Mouse (Mus musculus) hindbrain, embryonic 16.5 days (tissue): ENCODE data around the gene Avp. TPM values are rescaled to one million over a fixed set of nuclear protein-coding genes. Genes with fewer than 3 reads are reported as not detected.
A peak's percentile ranks its signal among the peaks of the same experiment; 100 is the strongest.

Source experiments
- ATAC-seq: fragments of 200-750 bp; cut with Nextera tagmentation; 2 replicates; pipeline ENCODE4 v1.8.0; 2017; ENCODE audit warnings: moderate TSS enrichment, moderate library complexity
- H3K27ac ChIP-seq: fragments of 300-500 bp; sonication (generic); 2 replicates; pipeline ENCODE4 v1.5.1; 2014; ENCODE audit warnings: low read depth, mild to moderate bottlenecking, control low read depth, low read length, moderate library complexity
- H3K27me3 ChIP-seq: fragments of 300-500 bp; sonication (generic); replicated peaks from 2 replicates; pipeline ENCODE4 v1.6.1; 2014; ENCODE audit warnings: low read length; ENCODE audit not compliant: control insufficient read depth, insufficient read depth
- H3K36me3 ChIP-seq: fragments of 300-500 bp; sonication (generic); 2 replicates; pipeline ENCODE4 v1.6.1; 2014; ENCODE audit warnings: mild to moderate bottlenecking, low read length, moderate library complexity, mixed read lengths; ENCODE audit not compliant: control insufficient read depth, insufficient read depth
- H3K4me1 ChIP-seq: fragments of 300-500 bp; sonication (generic); 2 replicates; pipeline ENCODE4 v1.6.1; 2014; ENCODE audit warnings: low read depth, low read length; ENCODE audit not compliant: control insufficient read depth, insufficient read depth
- H3K4me2 ChIP-seq: fragments of 300-500 bp; sonication (generic); 2 replicates; pipeline ENCODE4 v1.6.1; 2014; ENCODE audit warnings: mild to moderate bottlenecking, low read length, control low read depth, moderate library complexity
- H3K4me3 ChIP-seq: fragments of 300-500 bp; sonication (generic); 2 replicates; pipeline ENCODE4 v1.5.1; 2014; ENCODE audit warnings: mild to moderate bottlenecking, low read length, control low read depth, moderate library complexity
- H3K9ac ChIP-seq: fragments of 300-500 bp; sonication (generic); 2 replicates; pipeline ENCODE4 v1.6.1; 2014; ENCODE audit warnings: low read depth, mild to moderate bottlenecking, control low read depth, low read length, moderate library complexity
- H3K9me3 ChIP-seq: fragments of 300-500 bp; sonication (generic); 2 replicates; pipeline ENCODE4 v1.6.1; 2014; ENCODE audit warnings: mild to moderate bottlenecking, low read length, moderate library complexity; ENCODE audit not compliant: control insufficient read depth
- WGBS: fragments of 180-500 bp; shearing (Covaris S2); extraction: QIAGEN DNeasy Blood & Tissue Kit; methylation state at CpG from one replicate; pipeline ENCODE4 v1.1.7; 2014; 5-methylcytosine and 5-hydroxymethylcytosine counted together
- polyA plus RNA-seq: library from polyadenylated mRNA; unstranded; fragments of >200 nt; fragmentation: Nextera tagmentation; extraction: Ambion mirVana; gene quantifications from 2 replicates; pipeline ENCODE4 v1.2.1, GENCODE M21; 2015

The Avp gene
- polyA plus RNA-seq, 1 experiment from 2014 or later = not detected

GRCm38 (mm10) chr2:130595596-130595995 lies 13.2 kb upstream of the Avp start:
- Histone ChIP-seq H3K27me3 (no peaks in the 10 kb centered on the region), H3K27ac (no peak overlapping the region), H3K9ac (no peak overlapping the region), H3K9me3 (no peaks in the 10 kb centered on the region), H3K36me3 (peaks cover 23% of the 10 kb centered on the region), H3K4me3 (no peak overlapping the region), H3K4me1 (no peaks in the 10 kb centered on the region), H3K4me2 (no peak overlapping the region)
- no peak for ATAC-seq
- 91% methylated on average over 1 of the region's 1 CpGs for WGBS

DNA sequence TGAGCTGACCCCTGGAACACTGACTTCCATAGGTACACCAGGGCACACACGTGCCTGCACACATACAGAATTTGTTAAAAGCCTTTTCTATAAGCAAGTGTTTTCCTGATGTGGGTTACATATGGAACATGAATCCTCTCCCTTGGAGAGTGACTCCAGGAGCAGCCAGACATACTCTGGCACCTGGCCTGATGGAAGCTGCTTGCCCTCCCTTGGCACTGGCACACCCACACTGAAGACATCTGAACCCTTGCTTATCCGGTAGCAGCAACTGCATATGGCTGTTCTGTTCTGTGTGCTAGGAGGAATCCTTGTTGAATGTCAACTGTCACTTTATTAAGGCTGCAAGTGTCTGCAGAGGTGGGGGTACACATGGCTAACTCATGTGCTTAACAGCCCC lies 8.7 kb upstream of the Avp start:
- peaks cover 18% of the 10 kb centered on the region for H3K36me3 ChIP-seq
- WGBS = 96% methylated on average over 2 of the region's 2 CpGs
- no peaks in the 10 kb centered on the region for H3K9me3 ChIP-seq
- H3K4me1 ChIP-seq = no peaks in the 10 kb centered on the region
- H3K27me3 ChIP-seq = no peaks in the 10 kb centered on the region
- ATAC-seq = no peak
- H3K27ac ChIP-seq = no peak overlapping the region
- H3K4me3 ChIP-seq = no peak overlapping the region
- no peak overlapping the region for H3K9ac ChIP-seq
- no peak overlapping the region for H3K4me2 ChIP-seq

DNA sequence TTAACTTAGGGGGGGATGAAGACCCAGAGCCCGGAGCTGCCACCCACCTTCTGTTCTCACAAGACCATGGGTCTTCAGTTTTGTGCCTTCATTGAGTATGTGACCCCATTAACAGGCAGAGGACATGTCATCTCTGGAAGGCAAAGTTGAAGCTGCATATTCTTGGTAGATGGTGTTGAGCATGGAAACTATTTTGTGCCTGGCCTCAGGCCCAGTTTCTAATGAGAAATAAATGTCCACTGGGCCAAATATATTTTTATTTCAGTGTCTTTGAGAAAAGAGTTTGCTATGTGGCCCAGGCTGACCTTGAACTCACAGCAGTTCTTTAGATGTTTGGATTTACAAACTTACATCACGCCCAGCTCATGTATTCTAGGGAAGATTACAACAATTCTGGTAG lies 7.4 kb upstream of the Avp start:
- Histone ChIP-seq H3K4me3 (no peak overlapping the region), H3K9ac (no peak overlapping the region), H3K36me3 (peaks cover 13% of the 10 kb centered on the region), H3K27ac (no peak overlapping the region), H3K4me2 (no peak overlapping the region), H3K9me3 (no peaks in the 10 kb centered on the region), H3K27me3 (no peaks in the 10 kb centered on the region), H3K4me1 (no peaks in the 10 kb centered on the region)
- ATAC-seq = no peak
- WGBS = 89% methylated on average over 2 of the region's 2 CpGs

DNA sequence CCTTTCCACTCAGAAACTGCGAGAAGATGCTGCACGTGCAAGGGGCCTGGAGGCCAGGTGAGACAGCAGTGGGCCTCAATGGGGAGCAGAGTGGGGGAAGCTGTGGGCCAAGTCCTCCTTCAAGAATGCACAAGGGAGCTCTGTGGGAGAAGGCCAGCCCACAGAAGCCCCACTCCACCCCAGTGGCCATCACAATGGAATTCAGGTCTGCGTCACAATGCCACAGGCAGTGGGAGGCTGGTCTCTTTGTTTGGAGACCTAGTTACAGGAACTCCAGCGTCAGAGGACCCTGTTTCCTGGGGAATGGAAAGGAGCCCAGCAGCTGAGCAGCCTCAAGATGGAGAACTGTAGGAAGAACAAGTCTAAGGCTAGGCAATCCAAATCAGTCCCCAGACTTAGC lies 6.8 kb upstream of the Avp start:
- peaks cover 11% of the 10 kb centered on the region for H3K36me3 ChIP-seq
- WGBS = 50% methylated on average over 4 of the region's 4 CpGs
- no peak overlapping the region for H3K4me2 ChIP-seq
- no peak for ATAC-seq
- no peak overlapping the region for H3K9ac ChIP-seq
- H3K9me3 ChIP-seq = no peaks in the 10 kb centered on the region
- H3K27me3 ChIP-seq = no peaks in the 10 kb centered on the region
- no peak overlapping the region for H3K27ac ChIP-seq
- no peak overlapping the region for H3K4me3 ChIP-seq
- no peaks in the 10 kb centered on the region for H3K4me1 ChIP-seq

- no peaks in the 10 kb centered on the region for H3K9me3 ChIP-seq
These were observed 6.0 kb upstream of the Avp start for GRCm38 (mm10) chr2:130588373-130588772.

DNA sequence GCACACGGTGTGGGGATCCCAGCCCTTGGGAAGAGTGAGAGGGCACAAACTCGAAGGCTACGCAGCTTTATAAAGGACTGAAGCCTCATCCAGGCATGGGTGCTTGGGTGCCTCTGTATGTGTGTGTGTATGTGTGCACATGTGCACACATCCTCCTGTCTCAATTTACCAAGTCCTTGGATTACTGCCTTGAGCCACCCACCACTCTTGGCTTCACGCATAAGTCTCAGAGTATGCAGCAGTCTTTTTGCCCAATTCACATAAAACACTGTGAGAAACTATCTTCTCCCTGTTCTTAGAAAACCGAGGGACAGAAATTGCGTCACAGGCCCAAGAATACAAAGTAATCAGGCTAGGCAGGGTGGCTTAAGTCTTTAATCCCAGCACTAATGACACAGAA lies 3.7 kb upstream of the Avp start:
- Histone ChIP-seq H3K4me3 (no peak overlapping the region), H3K9ac (no peak overlapping the region), H3K36me3 (peaks cover 6% of the 10 kb centered on the region; the same call in 1 of the 2 replicates), H3K27me3 (peaks cover 16% of the 10 kb centered on the region), H3K4me2 (no peak overlapping the region), H3K4me1 (peaks cover 2% of the 10 kb centered on the region), H3K27ac (no peak overlapping the region), H3K9me3 (no peaks in the 10 kb centered on the region)
- 90% methylated on average over 6 of the region's 6 CpGs for WGBS
- ATAC-seq = no peak

More at GRCm38 (mm10) chr2:130588373-130588772, 6.0 kb upstream of the Avp start:
- no peaks in the 10 kb centered on the region for H3K27me3 ChIP-seq
- ATAC-seq = no peak
- no peak overlapping the region for H3K27ac ChIP-seq
- 83% methylated on average over 2 of the region's 2 CpGs for WGBS
- no peaks in the 10 kb centered on the region for H3K4me1 ChIP-seq
- H3K9ac ChIP-seq = no peak overlapping the region
- H3K4me3 ChIP-seq = no peak overlapping the region
- H3K36me3 ChIP-seq = peaks cover 11% of the 10 kb centered on the region
- H3K4me2 ChIP-seq = no peak overlapping the region

- whole genome bisulfite sequencing = 78% methylated on average over 10 of the region's 10 CpGs
- Histone ChIP-seq H3K4me1 (peaks cover 9% of the 10 kb centered on the region), H3K4me2 (no peak overlapping the region), H3K27me3 (peaks cover 33% of the 10 kb centered on the region), H3K9me3 (no peaks in the 10 kb centered on the region), H3K4me3 (no peak overlapping the region), H3K36me3 (no peaks in the 10 kb centered on the region), H3K9ac (no peak overlapping the region), H3K27ac (no peak overlapping the region)
- no peak for ATAC-seq
These were observed 1.7 kb upstream of the Avp start for GRCm38 (mm10) chr2:130583902-130584560.

DNA sequence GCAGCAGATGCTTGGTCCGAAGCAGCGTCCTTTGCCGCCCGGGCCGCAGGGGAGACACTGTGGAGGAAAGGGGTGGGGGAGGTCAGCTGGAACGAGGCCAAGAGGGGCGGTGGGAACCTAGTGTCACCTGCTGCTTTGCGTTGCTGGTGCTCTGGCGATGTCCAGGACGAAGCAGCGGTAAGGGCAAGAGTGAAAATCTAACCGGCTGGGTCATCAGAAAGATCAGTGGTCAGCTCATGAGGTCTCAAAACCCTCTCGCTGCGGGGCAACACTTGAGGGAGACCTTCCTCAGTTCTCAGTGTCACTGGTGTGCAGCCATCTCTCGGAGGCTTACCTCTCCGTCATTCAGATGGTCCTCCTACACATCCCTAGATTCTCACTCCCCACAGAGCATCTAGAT lies 1.2 kb downstream of the Avp start:
- no peak for ATAC-seq
- peaks cover 52% of the 10 kb centered on the region for H3K27me3 ChIP-seq
- peak overlapping the region; percentile 38; the same call in 1 of the 2 replicates for H3K9ac ChIP-seq
- no peaks in the 10 kb centered on the region for H3K9me3 ChIP-seq
- H3K27ac ChIP-seq = no peak overlapping the region
- no peaks in the 10 kb centered on the region for H3K36me3 ChIP-seq
- WGBS = 2% methylated on average over 16 of the region's 16 CpGs
- peaks cover 12% of the 10 kb centered on the region for H3K4me1 ChIP-seq
- peak overlapping the region; percentile 52 for H3K4me2 ChIP-seq
- H3K4me3 ChIP-seq = peak overlapping the region; percentile 33

DNA sequence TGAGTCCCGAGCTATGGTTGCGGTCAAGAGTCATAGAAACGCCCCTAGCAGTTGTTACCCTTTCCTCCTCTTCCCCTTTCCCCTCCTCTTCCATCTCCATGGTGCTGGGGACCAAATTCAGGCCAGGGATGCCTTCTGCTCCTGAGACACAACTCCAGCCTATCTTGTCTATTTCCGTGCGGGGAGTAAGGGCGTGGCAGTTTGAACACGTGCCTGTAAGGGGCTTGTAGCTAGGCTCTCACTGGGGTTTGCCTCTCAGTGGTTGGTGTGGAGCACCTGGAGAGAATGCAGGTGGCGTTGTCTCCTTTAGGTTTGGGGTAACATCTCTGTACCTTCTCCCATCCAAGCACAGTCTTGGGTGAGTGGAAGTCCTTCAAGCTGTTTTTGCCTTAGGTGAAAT lies 2.6 kb downstream of the Avp start:
- Histone ChIP-seq H3K36me3 (no peaks in the 10 kb centered on the region), H3K4me3 (no peak overlapping the region), H3K4me2 (no peak overlapping the region), H3K27ac (no peak overlapping the region), H3K4me1 (peaks cover 12% of the 10 kb centered on the region), H3K9ac (no peak overlapping the region; the same call in 1 of the 2 replicates), H3K27me3 (peaks cover 64% of the 10 kb centered on the region), H3K9me3 (no peaks in the 10 kb centered on the region)
- 6% methylated on average over 8 of the region's 8 CpGs for WGBS
- ATAC-seq = no peak
